Mouse (Mus musculus) CH12.LX (cell line): ENCODE results near the gene Trappc13.

Experiments used
- CHD2 ChIP-seq: IDR thresholded peaks from 2 replicates; pipeline ENCODE4 v1.6.1; 2011; ENCODE audit warnings: low read length, improper control_type of control experiment
- CTCF ChIP-seq, 2 experiments: IDR thresholded peaks in 1 of 2; conservative IDR thresholded peaks in 1 of 2; 2 replicates each; pipeline ENCODE4 v1.5.1; 2011 to 2012; ENCODE audit warnings: low read depth in 2 of 2, low read length in 2 of 2, improper control_type of control experiment in 1 of 2, inconsistent platforms in 1 of 2, mild to moderate bottlenecking in 1 of 2, moderate library complexity in 1 of 2
- E2F4 ChIP-seq: IDR thresholded peaks from 2 replicates; pipeline ENCODE4 v1.6.1; 2011; ENCODE audit warnings: low read depth, low read length, improper control_type of control experiment; ENCODE audit not compliant: insufficient replicate concordance
- MYC ChIP-seq: IDR thresholded peaks from 2 replicates; pipeline ENCODE4 v1.6.1; 2011; ENCODE audit warnings: low read depth, mild to moderate bottlenecking, improper control_type of control experiment, low read length
- POLR2A ChIP-seq: IDR thresholded peaks from 2 replicates; pipeline ENCODE4 v1.6.1; 2011; ENCODE audit warnings: low read depth, mild to moderate bottlenecking, improper control_type of control experiment, low read length

DNA sequence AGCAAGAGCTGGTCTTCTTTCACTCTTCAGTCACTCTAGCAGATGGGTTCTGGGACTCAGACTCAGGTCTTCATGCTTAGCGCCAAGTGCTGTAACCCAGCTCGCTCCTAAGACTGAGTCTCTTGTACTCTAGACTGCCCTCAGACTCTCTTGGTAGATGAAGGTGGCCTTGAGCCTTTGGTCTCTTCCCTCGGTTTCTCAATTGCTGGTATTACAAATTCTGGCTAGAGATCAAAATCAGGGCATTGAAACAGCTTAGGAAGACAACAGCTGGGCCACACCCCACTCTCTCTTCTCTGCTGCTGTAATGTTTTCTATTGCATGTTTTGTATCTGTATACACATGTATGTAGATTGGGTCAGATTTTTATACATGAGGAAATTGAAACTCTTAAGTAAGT lies 32.6 kb downstream of the Trappc13 start:
- TF ChIP-seq E2F4 (no peak), CHD2 (no peak), CTCF (conservative IDR thresholded peaks at IDR 0.05 in 1 of 2, IDR thresholded peaks at IDR 0.05 in 1 of 2; ENCODE audit: low read depth in 2 of 2, low read length in 2 of 2) (no peak), POLR2A (no peak), MYC (no peak)
